Mouse (Mus musculus) ES-CJ7 (cell line): Measurements from ENCODE around the gene Fdxacb1.

Experiments used
- DNase-seq: peaks from one replicate; pipeline ENCODE4 v3.0.0; 2011; ENCODE audit warnings: low read depth, low spot score

Gene Fdxacb1

GRCm38 (mm10) chr9:50746214-50746677 is 21.8 kb upstream of the Fdxacb1 start, which contains the start of gene 2310030G06Rik:
TSS of gene 2310030G06Rik (minus strand) at chr9:50746536.
- peak; percentile 79 for DNase-seq

GRCm38 (mm10) chr9:50750706-50751105 is 17.3 kb upstream of the Fdxacb1 start:
- DNase-seq, result no peak

DNA sequence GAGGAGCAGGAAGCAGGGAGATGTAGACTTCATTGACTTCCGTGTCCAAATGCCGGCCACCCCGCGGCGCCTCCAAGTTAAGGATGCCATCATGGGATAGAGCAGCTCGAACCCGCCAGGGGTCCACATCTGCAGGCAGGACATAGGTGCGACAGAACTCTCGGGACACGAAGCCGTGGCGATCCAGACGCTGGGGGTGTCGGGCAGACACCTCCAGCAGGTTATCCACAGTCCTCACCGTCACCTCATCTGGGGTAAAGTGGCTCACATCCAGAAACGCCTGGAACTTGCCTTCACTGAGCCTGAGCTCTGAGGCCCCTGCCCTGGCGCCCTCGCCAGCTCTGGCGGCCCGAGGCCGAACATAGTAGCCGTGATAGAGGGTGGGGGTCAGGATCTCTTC is 16.7 kb upstream of the Fdxacb1 start, which contains the start of gene Cryab:
Gene Cryab, plus strand, starts transcription at position 3 of the 400 bp plus-strand sequence.
- no peak for DNase-seq

DNA sequence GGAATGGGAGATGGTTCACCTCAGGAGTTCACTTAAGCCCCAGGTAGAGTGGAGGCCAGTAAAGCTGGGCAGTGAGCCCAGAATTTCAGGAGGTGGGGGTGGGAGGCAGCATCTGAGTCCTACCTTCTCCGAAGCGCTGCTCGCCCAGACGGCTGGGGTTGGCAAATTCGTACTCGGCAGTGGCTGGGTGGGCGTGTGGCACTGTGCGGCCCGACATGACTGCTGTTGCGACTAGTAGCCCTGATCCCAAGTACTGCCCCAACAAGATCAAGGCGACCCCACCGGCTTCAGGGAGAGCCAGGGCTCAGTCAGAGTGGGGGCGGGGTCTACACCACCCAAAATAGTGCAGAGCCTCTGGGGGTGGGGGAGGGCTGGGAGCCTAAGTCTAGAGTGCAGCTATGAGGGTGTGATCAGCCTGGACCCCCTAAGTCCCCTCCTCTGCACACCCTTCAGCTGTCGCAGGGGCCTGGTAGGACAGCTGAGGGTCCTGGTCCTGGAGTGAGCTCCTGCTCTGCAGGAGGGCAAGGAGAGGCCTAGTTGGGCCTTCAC is 15.9 kb upstream of the Fdxacb1 start, which contains the start of gene Hspb2:
Gene Hspb2, minus strand, starts transcription at position 301 of the 549 bp plus-strand sequence.
- no peak for DNase-seq

- DNase-seq, result no peak
These were observed 15.0 kb upstream of the Fdxacb1 start for GRCm38 (mm10) chr9:50752784-50753615.

DNA sequence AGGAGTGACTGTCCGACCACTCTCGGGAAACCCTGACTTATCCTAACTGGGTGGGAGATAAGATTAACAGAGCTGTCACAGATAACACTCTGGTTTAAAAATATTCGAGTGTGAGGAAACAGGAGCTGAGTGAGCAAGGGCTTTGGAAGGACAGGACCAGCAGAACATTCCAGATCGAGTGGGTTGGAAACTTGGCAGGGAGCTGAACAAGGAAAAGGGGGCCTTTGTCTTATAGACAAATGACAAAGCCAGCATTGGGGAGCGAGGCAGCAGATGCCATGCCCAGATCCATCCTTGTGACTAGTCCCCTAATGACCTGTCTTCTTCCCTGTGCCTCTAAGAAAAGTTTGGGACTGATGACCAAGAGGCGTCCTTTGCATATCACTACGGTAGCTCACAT is 14.1 kb upstream of the Fdxacb1 start:
- DNase-seq, result no peak

DNA sequence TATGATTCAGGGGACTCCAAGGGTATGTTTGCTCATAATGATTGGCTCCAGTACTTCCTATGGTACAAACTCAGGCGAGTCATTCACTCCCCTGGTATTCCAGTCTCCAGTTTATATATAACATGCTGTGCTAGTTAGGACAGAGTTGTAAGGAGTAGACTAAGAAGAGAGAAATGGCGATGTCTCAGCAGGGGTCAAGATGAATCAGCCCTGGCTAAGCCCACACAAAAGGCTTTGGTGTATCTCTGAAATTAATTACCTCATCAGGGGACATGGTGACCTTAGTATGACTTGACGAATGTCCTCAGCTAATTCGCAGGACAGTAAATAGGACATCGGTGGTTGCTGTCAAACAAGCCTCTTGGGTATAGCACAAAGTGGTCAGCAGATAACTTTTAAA is 11.3 kb upstream of the Fdxacb1 start:
- DNase-seq, result no peak

- no peak for DNase-seq
These were observed 6.4 kb upstream of the Fdxacb1 start for GRCm38 (mm10) chr9:50761520-50762243.

- no peak for DNase-seq
These were observed 4.7 kb upstream of the Fdxacb1 start for GRCm38 (mm10) chr9:50763331-50763730.

- DNase-seq, result no peak
These were observed 417 bp upstream of the Fdxacb1 start for GRCm38 (mm10) chr9:50767531-50768106.

DNA sequence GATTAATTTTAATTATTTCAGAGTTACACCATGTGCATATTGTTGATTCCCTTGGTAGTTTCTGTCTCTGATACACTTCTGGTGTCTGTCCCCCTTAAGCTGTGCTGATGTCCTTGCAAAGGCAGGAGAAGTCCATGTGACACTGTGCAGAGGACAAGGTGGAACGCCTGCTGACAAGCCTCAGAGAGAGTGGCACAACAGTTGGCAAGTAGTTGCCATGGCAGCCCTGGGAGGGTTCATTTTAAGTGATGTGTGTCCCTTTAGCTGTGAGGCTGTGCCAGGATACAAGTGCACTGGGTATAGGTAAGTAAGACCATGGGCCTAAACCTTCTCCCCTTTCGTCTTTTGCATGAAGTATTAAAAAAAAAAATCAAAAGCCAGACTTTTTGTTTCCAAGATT is 2.0 kb downstream of the Fdxacb1 start:
- no peak for DNase-seq

- DNase-seq, result no peak
These were observed 6.0 kb downstream of the Fdxacb1 start for GRCm38 (mm10) chr9:50774026-50774462.

DNA sequence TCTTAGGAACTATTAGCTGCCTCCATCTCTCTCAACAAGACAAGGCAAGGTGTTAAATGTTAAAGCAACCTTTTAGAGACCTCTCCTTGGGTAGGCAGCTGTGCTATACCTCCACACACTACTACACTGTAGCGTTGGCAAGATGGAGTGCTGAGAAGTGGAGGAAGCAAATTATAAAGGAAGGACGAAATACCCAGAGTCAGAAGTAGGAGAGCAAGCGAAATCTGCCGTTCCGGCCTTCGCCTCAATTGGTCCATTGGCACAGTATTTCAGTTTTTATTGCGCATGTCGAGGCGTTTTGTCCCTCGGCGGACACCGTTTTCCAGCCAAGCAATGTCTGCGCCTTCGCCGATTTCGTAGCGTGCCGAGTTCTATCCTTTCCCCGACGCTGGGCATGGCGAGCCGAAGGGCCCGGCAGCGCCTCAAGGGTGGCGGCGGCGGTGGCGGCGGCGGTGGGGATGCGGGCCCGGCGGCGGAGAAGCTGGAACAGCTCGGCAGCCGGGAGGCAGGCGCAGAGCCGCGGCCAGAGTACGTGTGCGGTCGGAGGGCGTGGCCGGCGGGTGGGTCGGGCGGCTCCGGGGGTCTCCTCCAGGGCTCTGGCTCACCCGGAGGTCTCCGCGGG is 7.1 kb downstream of the Fdxacb1 start, which contains the start of the genes Alg9 and 1110032A03Rik:
Gene Alg9, plus strand, starts transcription at position 29 of the 622 bp plus-strand sequence.
Gene 1110032A03Rik, minus strand, starts transcription at position 530 of the 622 bp plus-strand sequence.
- peak; percentile 84 for DNase-seq

- peak; percentile 34 for DNase-seq
These were observed 7.7 kb downstream of the Fdxacb1 start for GRCm38 (mm10) chr9:50775662-50776126.

DNA sequence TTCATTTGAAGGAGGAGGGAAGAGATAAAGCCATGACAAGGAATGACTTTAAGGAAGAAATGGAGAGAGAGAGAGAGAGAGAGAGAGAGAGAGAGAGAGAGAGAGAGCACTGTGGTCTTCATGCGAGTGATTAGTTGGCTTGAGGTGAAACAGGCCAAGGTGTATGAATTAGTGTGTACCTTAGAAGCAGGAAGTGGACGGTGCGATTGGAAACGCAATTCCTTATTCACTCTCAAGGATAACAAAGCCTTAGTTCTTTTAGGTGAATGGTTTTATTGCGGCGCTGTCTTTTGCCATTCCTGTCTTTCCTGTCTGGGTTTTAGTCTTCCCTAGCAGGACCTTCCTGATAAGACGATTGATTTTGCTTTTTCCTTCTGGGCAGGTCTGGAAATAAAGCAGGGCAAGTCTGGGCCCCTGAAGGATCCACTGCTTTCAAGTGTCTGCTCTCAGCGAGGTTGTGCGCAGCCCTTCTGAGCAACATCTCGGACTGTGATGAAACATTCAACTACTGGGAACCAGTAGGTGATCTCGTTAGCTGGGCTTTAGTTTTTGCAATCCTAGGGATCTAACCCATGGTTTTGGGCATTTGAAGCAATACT is 8.2 kb downstream of the Fdxacb1 start:
- no peak for DNase-seq

DNA sequence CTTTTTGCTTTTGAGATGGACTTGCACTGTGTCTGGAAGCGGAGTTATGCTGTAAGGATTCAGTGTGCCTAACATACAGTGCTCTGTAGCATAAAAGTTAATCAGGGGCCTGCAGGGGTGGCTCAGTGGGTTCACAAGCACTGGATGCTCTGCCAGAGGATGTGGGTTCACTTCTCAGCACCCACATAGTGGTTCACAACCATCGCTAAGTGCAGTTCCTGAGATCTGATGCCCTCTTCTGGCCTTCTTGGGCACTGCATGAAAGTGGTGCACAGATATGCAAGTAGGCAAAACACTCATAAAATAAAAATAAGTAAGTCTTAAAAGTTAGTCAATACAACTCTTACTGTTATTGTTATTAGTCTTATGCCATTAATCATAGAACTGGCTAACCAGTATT is 14.1 kb downstream of the Fdxacb1 start:
- peak; percentile 58 for DNase-seq

- DNase-seq, result no peak
These were observed 27.2 kb downstream of the Fdxacb1 start for GRCm38 (mm10) chr9:50795266-50795665.

DNA sequence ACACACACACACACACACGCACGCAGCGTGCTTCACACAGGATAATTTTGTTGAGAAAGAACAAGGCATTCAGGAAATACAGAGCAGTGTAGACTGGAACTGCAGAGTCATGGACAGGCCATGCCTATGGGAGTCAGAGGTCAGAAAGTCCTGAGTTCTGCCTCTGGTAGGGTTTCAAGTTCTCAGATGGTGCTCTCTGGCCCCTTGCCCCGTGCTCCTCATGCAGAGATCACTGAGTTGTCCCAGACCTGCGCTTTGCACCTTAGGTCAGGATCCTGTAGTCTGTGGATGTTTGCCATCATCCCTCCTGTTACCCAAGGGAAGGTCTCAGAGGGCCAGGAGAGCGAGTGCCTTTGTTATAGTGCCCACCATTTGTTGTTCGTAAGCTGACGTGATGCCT is 28.7 kb downstream of the Fdxacb1 start:
- DNase-seq, result no peak

DNA sequence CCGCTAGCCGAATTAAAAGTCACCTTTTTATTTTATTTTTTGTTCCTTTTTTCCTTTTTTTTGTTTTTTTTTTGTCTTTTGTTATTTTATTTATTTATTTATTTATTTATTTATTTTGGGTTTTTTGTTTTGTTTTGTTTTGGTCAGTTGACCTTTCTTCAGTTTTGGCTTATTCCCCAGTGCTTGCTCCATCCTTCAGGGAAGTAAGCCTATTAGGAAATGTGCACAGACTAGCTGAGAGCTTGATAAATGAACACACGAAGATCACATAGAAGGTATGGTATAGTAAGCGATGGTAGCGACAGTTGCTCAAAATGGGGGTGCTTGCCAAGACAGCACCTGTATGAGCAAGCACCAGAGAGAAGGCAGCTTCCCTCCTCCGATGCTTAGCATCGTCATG is 29.6 kb downstream of the Fdxacb1 start:
- DNase-seq, result no peak

- DNase-seq, result no peak
These were observed 30.3 kb downstream of the Fdxacb1 start for GRCm38 (mm10) chr9:50798368-50798767.

- peak; percentile 81 for DNase-seq
These were observed 32.9 kb downstream of the Fdxacb1 start for GRCm38 (mm10) chr9:50800985-50801384.
